8 mouse cellular contexts compared by ENCODE assay signal in genomic region chr5:107947548-107947947, GRCm38 (mm10). TPM values are rescaled to one million over a fixed set of nuclear protein-coding genes. Genes with fewer than 3 reads are reported as not detected.
DNase-seq lines count a peak whose midpoint lies in the region; ATAC-seq and TF ChIP-seq lines count a peak whose summit lies in the region.

No protein-coding gene starts in this region.

- peak; percentile 94 for DNase-seq in embryonic facial prominence, embryonic 14.5 days (ENCODE audit: low spot score)
- DNase-seq in embryonic facial prominence, embryonic 10.5 days (ENCODE audit: low spot score) = no peak
- DNase-seq in layer of hippocampus, adult 2 months (ENCODE audit: low spot score in 2 of 2) = no peak
- DNase-seq in layer of hippocampus, adult 11-12 months (ENCODE audit: low spot score) = no peak
- peak; percentile 85 for DNase-seq in fat pad, adult 2 months (ENCODE audit: extremely low read depth, low read depth, low spot score)
- no peak for DNase-seq in frontal cortex, adult 2 months (ENCODE audit: extremely low spot score in 1 of 2, low spot score in 1 of 2)

- no peak overlapping the region for H3K4me3 ChIP-seq in embryonic facial prominence, embryonic 14.5 days (ENCODE audit: low read depth, low read length)
- no peak overlapping the region for H3K4me3 ChIP-seq in embryonic facial prominence, embryonic 10.5 days
- H3K4me3 ChIP-seq in layer of hippocampus, adult 2 months = no peak overlapping the region
- H3K4me3 ChIP-seq in macrophage (ENCODE audit: inconsistent target) = no peak overlapping the region

- peak overlapping the region; percentile 54 for H3K27ac ChIP-seq in embryonic facial prominence, embryonic 14.5 days (replicated peaks; ENCODE audit: low read depth, low read length)
- H3K27ac ChIP-seq in embryonic facial prominence, embryonic 10.5 days (replicated peaks) = no peak overlapping the region
- 0 out of 2 replicates have a peak overlapping the region, but pooled peaks have one; percentile 9 for H3K27ac ChIP-seq in layer of hippocampus, adult 2 months
- peak overlapping the region; percentile 68 for H3K27ac ChIP-seq in macrophage

- no peaks in the 10 kb centered on the region for H3K36me3 ChIP-seq in embryonic facial prominence, embryonic 14.5 days (ENCODE audit: control insufficient read depth, insufficient read depth, low read length)
- no peaks in the 10 kb centered on the region for H3K36me3 ChIP-seq in embryonic facial prominence, embryonic 10.5 days (replicated peaks)
- H3K36me3 ChIP-seq in macrophage (ENCODE audit: inconsistent target) = no peaks in the 10 kb centered on the region

- peak; percentile 80; the same call in 1 of the 2 replicates for ATAC-seq in embryonic facial prominence, embryonic 14.5 days (ENCODE audit: low read depth)
- no peak for ATAC-seq in monocyte, adult 5-6 weeks (replicated peaks; ENCODE audit: insufficient number of reproducible peaks, low FRiP score, low TSS enrichment, poor library complexity, severe bottlenecking)

- H3K27me3 ChIP-seq in embryonic facial prominence, embryonic 14.5 days (replicated peaks; ENCODE audit: control insufficient read depth, insufficient read depth, low read length) = no peaks in the 10 kb centered on the region
- no peaks in the 10 kb centered on the region for H3K27me3 ChIP-seq in embryonic facial prominence, embryonic 10.5 days (replicated peaks; ENCODE audit: low read depth, poor library complexity, severe bottlenecking)

- H3K79me2 ChIP-seq in macrophage (ENCODE audit: inconsistent target) = peaks cover 82% of the 10 kb centered on the region

- no peak overlapping the region for H3K9ac ChIP-seq in embryonic facial prominence, embryonic 14.5 days (ENCODE audit: low read depth, low read length)

- no peak for TF ChIP-seq CTCF in layer of hippocampus, adult 2 months (conservative IDR thresholded peaks at IDR 0.05)

- H3K4me1 ChIP-seq in embryonic facial prominence, embryonic 14.5 days (ENCODE audit: control insufficient read depth, insufficient read depth, low read length) = peaks cover 8% of the 10 kb centered on the region; the same call in 1 of the 2 replicates
- H3K4me1 ChIP-seq in embryonic facial prominence, embryonic 10.5 days = no peaks in the 10 kb centered on the region

- H3K4me2 ChIP-seq in embryonic facial prominence, embryonic 14.5 days (ENCODE audit: low read depth, low read length) = no peak overlapping the region

- H3K9me3 ChIP-seq in embryonic facial prominence, embryonic 14.5 days (ENCODE audit: control insufficient read depth, low read length) = no peaks in the 10 kb centered on the region
- no peaks in the 10 kb centered on the region for H3K9me3 ChIP-seq in embryonic facial prominence, embryonic 10.5 days

- 40% methylated on average over 2 of the region's 2 CpGs for WGBS in embryonic facial prominence, embryonic 14.5 days
- WGBS in embryonic facial prominence, embryonic 10.5 days = 88% methylated on average over 2 of the region's 2 CpGs
- WGBS in macrophage (ENCODE audit: missing documents) = 90% methylated on average over 2 of the region's 2 CpGs

RNA-seq across cellular contexts. Expression of gene Fam69a, which starts 39.3 kb away (rescaled TPM):
- 33.0 and 34.2 TPM in 2 replicates for polyA plus RNA-seq in embryonic facial prominence, embryonic 14.5 days (2014; fragmentation: Nextera tagmentation; extraction: Ambion mirVana)
- 16.5 and 16.7 TPM in 2 replicates for polyA plus RNA-seq in embryonic facial prominence, embryonic 10.5 days (2016; fragmentation: Nextera tagmentation; extraction: Ambion mirVana)
- 10 to 100 TPM; 36.2 to 40.0 TPM for total RNA-seq in layer of hippocampus, adult 2 months (2021)
- 10 to 100 TPM in 9 of 26 experiments, 1 to 10 TPM in 17; 2.1 to 13.4 (median 8.8) TPM for total RNA-seq in macrophage (2018; cell fraction: chromatin; rRNA removed)
- 10 to 100 TPM in 25 of 26 experiments, 1 to 10 TPM in 1; 9.2 to 20.7 (median 15.0) TPM for total RNA-seq in macrophage (2018; cell fraction: cytosol; rRNA removed)
- 10 to 100 TPM in 25 of 26 experiments, 1 to 10 TPM in 1; 9.0 to 28.6 (median 15.9) TPM for total RNA-seq in macrophage (2018; cell fraction: nucleus; rRNA removed)
- polyA plus RNA-seq in macrophage (2018) = 9.4 to 24.9 TPM (median 18.7 TPM) in 3 replicates
- total RNA-seq in monocyte, adult 5-6 weeks (2017) = 33.7 to 53.5 TPM (median 47.2 TPM) in 3 replicates
- 16.8 and 17.9 TPM in 2 replicates for polyA plus RNA-seq in frontal cortex, adult 2 months (2012; rRNA removed)

RNA-seq across cellular contexts. Expression of gene Rpl5, which starts 47.2 kb away (rescaled TPM):
- 58.1 and 63.8 TPM in 2 replicates for polyA plus RNA-seq in embryonic facial prominence, embryonic 14.5 days (2014; fragmentation: Nextera tagmentation; extraction: Ambion mirVana)
- 91.7 and 99.4 TPM in 2 replicates for polyA plus RNA-seq in embryonic facial prominence, embryonic 10.5 days (2016; fragmentation: Nextera tagmentation; extraction: Ambion mirVana)
- total RNA-seq in layer of hippocampus, adult 2 months (2021) = 10 to 100 TPM; 66.6 to 68.7 TPM
- total RNA-seq in macrophage (2018; cell fraction: chromatin; rRNA removed) = 100 to 1,000 TPM in 22 of 26 experiments, 10 to 100 TPM in 4; 61.3 to 252 (median 196) TPM
- total RNA-seq in macrophage (2018; cell fraction: cytosol; rRNA removed) = 100 to 1,000 TPM in 6 of 26 experiments, 10 to 100 TPM in 20; 40.6 to 144 (median 77.4) TPM
- 100 to 1,000 TPM in 20 of 26 experiments, 10 to 100 TPM in 6; 55.5 to 262 (median 129) TPM for total RNA-seq in macrophage (2018; cell fraction: nucleus; rRNA removed)
- polyA plus RNA-seq in macrophage (2018) = 176 to 189 TPM (median 181 TPM) in 3 replicates
- 256 to 830 TPM (median 616 TPM) in 3 replicates for total RNA-seq in monocyte, adult 5-6 weeks (2017)
- polyA plus RNA-seq in frontal cortex, adult 2 months (2012; rRNA removed) = 92.1 and 106 TPM in 2 replicates

Comparison
In these comparisons a context has a peak if more than half of its experiments do, and no peak if none do; other contexts are left out.
1. DNase-seq: peak in embryonic facial prominence, embryonic 14.5 days (single experiment) and fat pad, adult 2 months (single experiment); none in embryonic facial prominence, embryonic 10.5 days (single experiment), layer of hippocampus, adult 2 months (0 of 2), layer of hippocampus, adult 11-12 months (single experiment) and frontal cortex, adult 2 months (0 of 2).